Mouse (Mus musculus) layer of hippocampus, adult 8-10 months (tissue): Measurements from ENCODE around the gene Irf1. TPM values are rescaled to one million over a fixed set of nuclear protein-coding genes. Genes with fewer than 3 reads are reported as not detected.

Experiments used
- DNase-seq, 2 experiments: peaks; one replicate each; pipeline ENCODE4 v3.0.0; 2022; ENCODE audit warnings: low spot score in 2 of 2
- total RNA-seq, 4 experiments: library from RNA; stranded (reverse); gene quantifications; 2 replicates each; pipeline ENCODE4 v1.2.4; 2022

Irf1 gene
- total RNA-seq, 4 experiments from 2014 or later: 9.7 to 12.9 (median 11.0) TPM

- DNase-seq: no peak
These were observed 10.0 kb upstream of the Irf1 start for GRCm38 (mm10) chr11:53759545-53760406.

GRCm38 (mm10) chr11:53761284-53761683 lies 8.5 kb upstream of the Irf1 start:
- no peak for DNase-seq

- DNase-seq: no peak
These were observed 8.0 kb upstream of the Irf1 start for GRCm38 (mm10) chr11:53761822-53762221.

- no peak for DNase-seq
These were observed 7.4 kb upstream of the Irf1 start for GRCm38 (mm10) chr11:53762426-53762825.

GRCm38 (mm10) chr11:53762827-53763495 lies 6.9 kb upstream of the Irf1 start:
- no peak for DNase-seq

GRCm38 (mm10) chr11:53763496-53764140 lies 6.2 kb upstream of the Irf1 start:
- DNase-seq: peak; percentile 72

- no peak for DNase-seq
These were observed 5.2 kb upstream of the Irf1 start for GRCm38 (mm10) chr11:53764581-53764980.

GRCm38 (mm10) chr11:53768422-53769184 lies 1.2 kb upstream of the Irf1 start:
- no peak for DNase-seq

- no peak for DNase-seq
These were observed 633 bp upstream of the Irf1 start for GRCm38 (mm10) chr11:53769185-53769576.

- DNase-seq: peak in 1 of 2 experiments; percentile 44
These were observed 444 bp downstream of the Irf1 start for GRCm38 (mm10) chr11:53770125-53770791.

GRCm38 (mm10) chr11:53771001-53771744 lies 1.4 kb downstream of the Irf1 start:
- no peak for DNase-seq

GRCm38 (mm10) chr11:53772536-53772935 lies 2.7 kb downstream of the Irf1 start:
- DNase-seq: no peak

- no peak for DNase-seq
These were observed 3.3 kb downstream of the Irf1 start, which contains the start of gene Gm17334 for GRCm38 (mm10) chr11:53773087-53773486. Gene Gm17334 (minus strand): TSS chr11:53773187.

GRCm38 (mm10) chr11:53773641-53774360 lies 4.0 kb downstream of the Irf1 start:
- no peak for DNase-seq

GRCm38 (mm10) chr11:53774659-53775255 lies 4.9 kb downstream of the Irf1 start:
- no peak for DNase-seq

GRCm38 (mm10) chr11:53777736-53778135 lies 7.9 kb downstream of the Irf1 start:
- DNase-seq: no peak

- no peak for DNase-seq
These were observed 8.6 kb downstream of the Irf1 start for GRCm38 (mm10) chr11:53778455-53778854.

GRCm38 (mm10) chr11:53779808-53780207 lies 10.0 kb downstream of the Irf1 start:
- no peak for DNase-seq

- no peak for DNase-seq
These were observed 10.4 kb downstream of the Irf1 start for GRCm38 (mm10) chr11:53780262-53780661.
